Mouse (Mus musculus) gonadal fat pad, adult 2 months (tissue): ENCODE results near the gene Cbx5. TPM values are rescaled to one million over a fixed set of nuclear protein-coding genes. Genes with fewer than 3 reads are reported as not detected.
"Not testable (repeated sequence)": the region's sequence is repeated elsewhere in the genome, so short reads cannot be mapped to it uniquely, and the experiment has no call there.

Experiments used
- DNase-seq: peaks from one replicate; pipeline ENCODE4 v3.0.0-alpha.2; 2012; ENCODE audit warnings: low read depth
- polyA plus RNA-seq: library from polyadenylated mRNA; depleted of rRNA; stranded (reverse); fragments of >200 nt; gene quantifications from 2 replicates; pipeline ENCODE4 v1.2.3, GENCODE M21; 2012

Gene Cbx5
- polyA plus RNA-seq, 1 experiment: 33.3 TPM

DNA sequence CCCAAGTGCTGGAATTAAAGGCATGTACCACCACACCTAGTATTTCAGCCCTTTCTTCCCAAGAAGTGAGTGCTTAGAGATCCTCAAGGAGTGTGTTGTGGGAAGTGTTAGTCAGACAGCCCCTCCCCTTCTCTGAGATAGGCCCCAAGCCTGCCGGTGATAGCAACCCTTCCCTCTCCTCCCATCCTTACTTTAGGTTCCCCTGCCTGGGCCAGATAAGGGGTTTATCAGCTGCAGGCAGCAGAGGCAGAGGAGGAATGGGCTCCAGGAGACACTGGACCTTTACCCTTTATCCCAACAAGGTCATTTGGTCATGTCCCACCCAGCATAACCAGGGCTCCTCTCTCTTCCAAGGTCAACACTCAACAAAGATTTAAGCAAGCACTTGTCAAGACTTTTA lies 12.0 kb upstream of the Cbx5 start:
- no peak for DNase-seq

DNA sequence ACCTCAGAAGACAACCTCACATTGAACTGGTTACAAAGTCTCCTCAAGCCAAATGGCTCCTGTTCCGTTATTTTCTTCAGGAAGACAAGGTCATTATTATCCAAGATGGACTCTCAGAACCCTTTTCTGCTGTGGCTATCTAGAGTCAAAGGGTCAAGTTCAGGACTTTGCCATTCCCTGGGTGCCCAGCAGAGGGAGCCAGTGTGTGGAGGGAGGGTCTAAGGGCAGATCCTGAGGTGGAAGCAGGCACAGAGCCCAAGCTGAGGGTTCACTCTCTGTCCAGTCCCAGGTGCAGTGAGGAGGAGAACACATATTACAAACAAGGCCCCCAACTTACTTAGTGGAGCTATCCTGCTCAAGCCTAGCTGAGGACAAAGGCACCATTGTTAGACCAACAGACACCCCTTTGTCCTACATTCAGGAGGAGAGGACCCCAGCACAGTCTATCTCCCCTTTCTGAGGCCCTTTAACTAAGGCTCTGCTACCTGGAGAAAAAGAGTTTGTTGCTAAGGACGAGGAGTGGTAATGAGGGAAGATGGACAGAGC lies 10.7 kb upstream of the Cbx5 start:
- DNase-seq: no peak

DNA sequence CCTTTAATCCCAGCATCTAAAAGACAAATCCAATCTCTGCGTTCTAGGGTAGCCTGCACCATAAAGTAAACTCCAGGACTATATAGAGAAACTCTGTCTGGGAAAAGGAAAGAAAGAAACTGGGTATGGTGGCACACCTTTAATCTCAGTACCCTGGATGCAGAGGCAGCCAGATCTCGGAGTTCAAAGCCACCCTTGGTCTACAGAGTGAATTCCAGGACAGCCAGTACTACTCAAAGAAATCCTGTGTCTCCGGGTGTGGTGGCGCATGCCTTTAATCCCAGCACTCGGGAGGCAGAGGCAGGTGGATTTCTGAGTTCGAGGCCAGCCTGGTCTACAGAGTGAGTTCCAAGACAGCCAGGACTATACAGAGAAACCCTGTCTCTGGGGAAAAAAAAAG lies 9.9 kb upstream of the Cbx5 start:
- not testable (repeated sequence) for DNase-seq

DNA sequence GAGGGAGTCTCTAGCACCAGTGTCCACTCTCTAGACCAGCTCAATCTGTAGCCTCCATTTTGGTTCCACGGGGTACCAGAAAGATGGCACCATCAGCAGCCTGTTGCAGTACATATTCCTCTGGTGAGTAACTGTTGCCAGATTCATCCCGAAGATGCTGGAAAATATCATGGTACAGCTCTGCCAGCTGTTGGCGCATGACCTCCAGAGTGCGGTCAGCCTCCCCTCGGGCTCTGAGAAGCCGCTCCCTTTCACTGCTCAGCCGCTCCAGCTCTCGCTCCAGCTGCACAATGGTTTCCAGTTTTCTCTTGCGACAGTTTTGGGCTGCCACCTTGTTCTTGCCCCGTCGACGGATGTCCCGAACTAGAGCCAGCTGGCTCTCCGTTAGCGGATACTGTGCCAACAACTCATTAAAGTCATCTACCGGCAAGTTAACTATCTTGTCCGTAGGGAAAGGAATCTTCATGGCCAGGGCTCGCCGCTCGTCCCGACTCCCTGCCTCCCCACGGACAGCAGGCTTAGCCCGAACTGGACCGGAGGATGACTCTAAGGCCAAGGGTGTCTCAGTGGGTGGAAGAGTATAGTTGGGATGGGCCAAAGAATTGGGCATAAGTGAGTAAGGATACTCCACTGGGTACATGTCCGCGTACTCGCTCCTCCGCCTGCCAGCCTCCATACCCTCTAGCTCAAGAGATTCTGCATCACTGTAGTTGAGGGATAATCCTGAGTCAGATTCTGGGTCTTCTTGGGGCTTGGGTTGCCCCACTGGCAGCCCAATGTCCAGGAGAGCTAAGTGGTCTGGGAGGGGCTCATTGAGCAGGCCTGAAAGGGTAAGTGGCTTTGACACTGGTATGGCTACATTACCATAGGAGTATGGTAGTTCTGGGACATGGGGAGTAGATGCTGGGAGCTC lies 9.0 kb upstream of the Cbx5 start:
- peak; percentile 83 for DNase-seq

DNA sequence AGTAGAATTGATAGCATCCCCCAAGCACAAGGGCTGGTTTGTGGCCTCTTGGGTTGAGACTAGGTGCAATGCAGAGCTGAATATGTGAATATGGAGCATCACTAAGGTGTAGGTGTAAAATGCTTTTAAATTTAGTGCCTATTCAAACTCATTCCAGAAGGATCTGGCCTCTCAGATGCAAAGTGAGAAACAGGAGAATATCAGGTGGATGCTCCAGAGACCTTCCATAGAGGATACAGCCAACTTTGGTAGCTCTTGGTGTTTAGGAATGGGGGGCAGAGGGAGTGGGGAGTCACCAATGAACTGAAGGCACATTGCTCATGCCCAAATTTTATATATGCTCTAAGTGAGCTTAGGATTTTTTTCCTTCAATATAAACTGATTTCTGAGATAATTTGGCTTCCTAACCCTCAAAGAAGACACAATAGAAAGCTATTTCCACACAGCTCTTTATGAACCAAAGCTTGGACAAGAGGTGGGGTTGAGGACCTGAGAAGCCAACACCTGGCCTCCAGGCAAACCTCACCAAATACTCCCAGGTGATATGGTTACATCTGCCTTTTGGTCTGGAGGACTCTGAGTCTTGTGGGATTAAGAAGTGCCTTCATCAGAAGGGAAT lies 8.3 kb upstream of the Cbx5 start:
- no peak for DNase-seq

DNA sequence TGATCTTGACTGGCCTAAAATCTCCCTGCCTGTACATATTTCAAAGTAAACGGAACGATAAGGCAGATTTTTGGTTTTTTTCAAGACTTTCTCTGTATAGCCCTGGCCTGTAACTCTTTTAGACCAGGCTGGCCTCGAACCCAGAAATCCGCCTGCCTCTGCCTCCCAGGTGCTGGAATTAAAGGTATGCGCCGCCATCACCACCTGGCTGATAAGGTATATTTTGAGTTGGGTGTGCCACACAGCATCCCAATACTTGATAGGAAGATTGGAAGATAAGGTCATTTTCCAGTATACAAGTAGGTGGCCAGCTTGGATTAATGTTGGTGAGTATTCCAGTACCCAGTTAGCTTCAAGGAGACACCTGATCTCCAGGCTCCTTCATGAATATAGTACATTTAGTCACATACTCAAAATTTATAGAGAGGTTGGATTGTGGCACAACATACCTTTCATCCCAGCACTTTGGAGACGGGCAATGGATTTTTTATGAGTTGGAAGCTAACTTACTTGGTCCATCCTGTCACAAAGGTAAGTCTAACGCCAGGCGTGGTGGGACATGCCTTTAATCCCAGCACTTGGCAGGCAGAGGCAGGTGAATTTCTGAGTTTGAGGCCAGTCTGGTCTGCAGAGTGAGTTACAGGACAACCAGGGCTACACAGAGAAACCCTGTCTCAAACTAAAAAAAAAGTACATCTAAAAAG lies 7.6 kb upstream of the Cbx5 start:
- DNase-seq: no peak

DNA sequence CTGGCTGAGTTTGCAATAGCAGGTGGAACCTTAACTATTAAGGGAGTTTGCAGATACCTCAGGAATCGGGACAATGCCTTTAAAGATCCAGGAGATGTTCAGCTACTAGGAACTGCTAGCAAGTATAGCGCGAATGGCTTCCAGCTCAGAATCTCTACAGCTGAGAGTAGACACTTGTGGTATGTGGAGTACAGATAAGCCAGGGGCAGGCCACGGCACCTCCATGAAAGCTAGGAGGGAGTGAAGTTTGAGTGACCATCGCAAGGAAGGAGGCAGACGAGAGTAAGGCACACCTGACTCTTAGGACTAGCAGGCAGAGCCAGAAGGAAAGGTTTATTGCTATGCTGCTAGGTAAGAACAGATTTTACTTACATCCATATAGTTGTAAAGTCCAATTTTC lies 6.0 kb upstream of the Cbx5 start:
- DNase-seq: no peak

DNA sequence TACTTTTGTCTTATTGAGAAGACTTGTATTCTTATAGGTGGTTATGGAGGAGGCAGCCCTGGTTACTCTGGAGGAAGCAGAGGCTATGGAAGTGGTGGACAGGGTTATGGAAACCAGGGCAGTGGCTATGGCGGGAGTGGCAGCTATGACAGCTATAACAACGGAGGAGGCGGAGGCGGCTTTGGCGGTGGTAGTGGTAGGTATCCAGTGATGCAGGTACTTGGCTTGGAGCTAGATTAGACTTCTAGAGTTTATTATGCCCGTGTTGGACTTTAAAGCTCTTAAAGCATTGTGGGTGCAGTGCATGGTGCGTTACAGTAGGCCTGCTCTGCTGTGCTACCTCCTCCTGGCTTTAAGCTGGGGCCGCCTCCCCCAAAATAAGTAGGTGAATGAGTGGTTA lies 3.3 kb upstream of the Cbx5 start:
- DNase-seq: no peak

DNA sequence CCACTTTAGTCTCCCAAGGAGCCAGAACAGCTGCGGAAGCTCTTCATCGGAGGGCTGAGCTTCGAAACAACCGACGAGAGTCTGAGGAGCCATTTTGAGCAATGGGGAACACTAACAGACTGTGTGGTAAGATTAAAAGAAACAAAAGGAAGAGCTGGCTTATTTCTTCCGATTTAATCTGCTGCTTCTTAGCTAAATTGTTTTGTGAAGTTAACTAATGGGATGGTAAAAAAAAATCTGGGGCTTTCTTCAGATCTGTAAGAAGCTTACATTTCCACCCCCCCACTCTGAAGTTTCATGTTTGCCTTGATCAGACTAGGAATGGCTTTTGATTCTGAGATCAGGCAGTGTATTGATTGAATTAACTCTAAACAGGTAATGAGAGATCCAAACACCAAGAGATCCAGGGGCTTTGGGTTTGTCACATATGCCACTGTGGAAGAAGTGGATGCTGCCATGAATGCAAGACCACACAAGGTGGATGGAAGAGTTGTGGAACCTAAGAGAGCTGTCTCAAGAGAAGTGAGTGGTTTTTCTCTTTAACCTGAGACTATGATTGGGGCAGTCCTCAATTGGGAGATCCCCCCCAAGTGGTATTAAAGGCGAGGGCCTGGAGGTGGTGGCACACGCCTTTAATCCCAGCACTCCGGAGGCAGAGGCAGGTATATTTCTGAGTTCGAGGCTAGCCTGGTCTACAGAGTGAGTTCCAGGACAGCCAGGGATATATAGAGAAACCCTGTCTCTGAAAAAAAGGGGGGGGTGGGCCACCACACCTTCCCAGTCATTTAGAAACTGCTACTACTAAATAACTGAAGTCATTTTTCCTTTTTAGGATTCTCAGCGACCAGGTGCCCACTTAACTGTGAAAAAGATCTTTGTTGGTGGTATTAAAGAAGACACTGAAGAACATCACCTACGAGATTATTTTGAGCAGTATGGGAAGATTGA lies 1.7 kb upstream of the Cbx5 start:
- not testable (repeated sequence) for DNase-seq

DNA sequence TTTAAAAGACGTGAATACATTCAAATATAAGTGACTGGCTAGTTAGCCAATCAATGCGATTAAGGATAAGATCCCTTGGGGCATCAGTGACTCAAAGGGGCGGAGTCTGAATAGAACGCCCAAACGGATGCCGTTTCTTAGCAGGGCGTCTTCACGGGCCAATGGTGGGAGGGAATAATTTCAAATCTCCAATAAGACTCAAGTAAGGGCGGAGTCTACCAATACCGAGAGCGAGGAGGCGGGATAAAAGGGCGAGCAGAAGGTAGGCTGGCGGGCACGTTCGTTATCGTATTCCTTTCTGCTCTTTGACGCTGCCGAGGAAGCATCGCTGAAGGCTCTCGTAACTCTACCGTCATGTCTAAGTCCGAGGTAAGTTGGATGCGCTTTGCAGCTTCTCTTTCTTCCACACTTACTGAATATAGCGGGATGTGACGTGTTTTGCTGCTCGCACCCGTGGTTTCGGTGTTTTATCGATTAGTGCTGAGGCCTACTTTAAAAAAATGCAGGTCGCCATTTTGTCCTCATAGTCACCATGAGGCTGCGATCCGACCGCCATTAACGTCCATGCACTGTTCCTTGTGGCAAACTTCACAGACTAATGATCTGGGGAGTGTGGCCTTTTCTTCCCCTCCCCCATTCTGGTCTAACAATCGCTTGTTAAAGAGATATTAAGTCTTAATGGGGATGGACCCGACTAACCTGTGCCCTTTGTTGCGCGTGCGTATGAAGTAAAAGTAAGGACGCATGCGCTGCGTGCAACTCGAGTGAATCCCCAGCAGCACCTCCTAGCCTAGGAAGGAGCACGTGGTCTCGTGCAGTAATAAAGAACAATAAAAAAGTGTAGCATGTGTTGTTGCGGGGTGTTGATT lies 778 bp upstream of the Cbx5 start, which contains the start of gene Hnrnpa1:
Gene Hnrnpa1 (plus strand): TSS at position 273 of the 869 bp plus-strand sequence.
- DNase-seq: peak; percentile 90

DNA sequence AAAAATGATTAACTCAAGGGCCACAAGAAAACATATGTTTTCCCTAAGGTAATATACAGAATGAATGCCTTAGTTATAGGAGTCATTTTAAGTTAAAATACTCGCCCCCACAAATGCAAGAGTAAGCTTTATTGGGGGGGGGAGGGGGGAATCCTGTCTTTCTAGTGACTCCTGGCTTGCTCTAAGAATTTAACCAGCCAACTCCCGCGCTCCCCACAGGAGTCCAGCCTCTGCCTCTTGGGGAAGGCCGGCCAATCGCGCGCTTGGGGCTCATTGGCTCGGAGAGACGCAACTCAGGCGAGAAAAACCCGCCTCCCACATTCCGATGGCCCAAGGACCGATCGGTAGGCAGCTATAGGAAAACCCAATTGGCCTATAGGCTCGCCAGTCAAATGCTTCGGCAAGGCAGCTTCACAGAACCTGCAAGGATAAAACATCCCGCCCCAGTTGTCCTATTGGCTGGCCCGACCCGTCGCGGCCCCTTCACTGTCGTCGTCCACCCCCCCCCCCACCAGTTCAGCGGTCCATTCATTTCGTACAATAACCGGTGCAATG lies 409 bp downstream of the Cbx5 start:
- DNase-seq: peak; percentile 74

DNA sequence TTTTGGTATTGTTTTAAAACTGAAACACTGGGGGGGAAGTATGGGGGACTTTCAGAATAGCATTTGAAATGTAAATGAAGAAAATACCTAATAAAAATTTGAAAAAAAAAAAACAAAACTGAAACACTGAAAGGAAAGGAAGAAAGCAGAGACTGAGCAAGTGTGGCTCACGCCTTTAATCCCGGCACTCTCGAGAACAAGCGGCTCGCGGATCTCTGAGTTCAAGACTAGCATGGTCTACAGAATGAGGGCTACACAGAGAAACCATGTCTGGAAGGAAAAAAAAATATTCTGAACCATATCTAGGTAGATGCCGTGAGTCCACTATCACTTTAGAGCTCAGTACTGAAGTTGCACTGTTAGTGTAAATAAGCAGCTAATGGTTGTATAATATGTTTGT lies 2.3 kb downstream of the Cbx5 start:
- DNase-seq: no peak

DNA sequence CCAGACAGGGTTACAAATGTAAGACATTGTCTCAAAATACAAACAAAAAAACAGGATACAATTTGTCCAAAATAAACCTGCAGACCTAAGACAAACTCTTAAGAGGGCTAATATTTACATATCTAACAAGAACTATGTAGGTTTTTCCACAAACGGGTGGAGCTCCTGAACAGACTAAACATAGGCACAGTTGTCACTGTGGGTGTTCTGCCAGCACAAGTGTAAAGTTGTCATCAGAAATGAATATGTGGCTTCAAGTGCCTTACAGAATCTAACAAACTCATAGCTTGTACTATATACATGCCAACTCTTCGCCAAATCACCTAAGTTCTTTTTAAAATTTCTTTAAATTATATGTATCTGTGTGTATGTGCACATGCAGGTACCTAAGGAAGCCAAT lies 6.5 kb downstream of the Cbx5 start:
- no peak for DNase-seq

DNA sequence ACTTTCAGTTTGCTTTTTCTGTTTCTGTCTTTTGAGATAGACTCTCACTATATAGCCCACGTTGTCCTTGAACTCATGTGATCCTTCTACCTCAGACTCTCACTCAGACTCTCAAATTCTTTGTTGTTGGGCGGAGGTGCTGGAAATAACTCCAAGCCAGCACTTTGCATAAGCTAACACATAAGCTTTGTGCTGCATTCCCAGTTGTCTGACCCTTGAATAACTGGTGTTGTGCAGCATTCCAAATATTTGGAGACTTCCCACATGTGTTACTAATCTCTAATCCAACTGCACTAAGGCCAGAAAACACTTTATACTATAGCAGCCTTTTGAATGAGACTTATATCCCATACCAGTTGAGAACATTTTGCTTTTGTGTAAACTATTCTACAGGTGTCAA lies 10.7 kb downstream of the Cbx5 start:
- DNase-seq: no peak

DNA sequence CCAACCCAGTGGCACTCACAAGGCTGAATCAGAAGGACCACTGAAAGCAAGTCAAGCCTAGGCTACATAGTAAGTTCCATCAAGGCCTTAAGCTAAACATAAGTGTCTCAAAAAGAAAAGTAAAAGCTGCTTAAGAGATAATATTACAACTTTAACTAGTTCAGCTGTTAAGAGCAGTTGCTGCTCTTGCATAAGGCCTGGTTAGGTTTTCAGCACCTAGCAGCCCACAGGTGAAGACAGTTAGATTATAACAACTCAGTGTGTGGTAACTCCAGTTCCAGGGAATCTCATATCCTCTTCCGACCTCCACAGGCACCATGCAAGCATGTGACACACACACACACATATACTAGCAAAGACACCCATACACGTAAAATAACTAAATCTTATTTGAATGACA lies 12.0 kb downstream of the Cbx5 start:
- no peak for DNase-seq

DNA sequence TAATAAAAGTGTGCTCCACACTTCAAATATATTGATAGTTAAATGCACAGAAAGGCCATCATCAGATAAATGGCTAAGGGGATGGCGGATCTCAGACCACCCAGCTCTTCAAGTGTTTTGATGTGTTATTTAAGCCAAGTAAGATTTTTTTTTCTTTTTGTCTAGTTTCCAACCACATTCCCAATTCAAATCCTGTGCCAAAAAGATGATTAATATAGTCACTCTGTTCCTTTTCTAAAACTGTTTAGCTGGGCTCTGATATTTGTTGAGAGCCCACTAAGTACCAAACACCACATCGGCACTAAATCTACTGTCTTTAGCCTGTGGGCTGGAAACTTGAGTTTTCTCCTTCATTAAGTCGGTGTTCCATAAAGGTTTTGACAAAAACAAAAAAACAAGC lies 12.6 kb downstream of the Cbx5 start:
- DNase-seq: no peak

DNA sequence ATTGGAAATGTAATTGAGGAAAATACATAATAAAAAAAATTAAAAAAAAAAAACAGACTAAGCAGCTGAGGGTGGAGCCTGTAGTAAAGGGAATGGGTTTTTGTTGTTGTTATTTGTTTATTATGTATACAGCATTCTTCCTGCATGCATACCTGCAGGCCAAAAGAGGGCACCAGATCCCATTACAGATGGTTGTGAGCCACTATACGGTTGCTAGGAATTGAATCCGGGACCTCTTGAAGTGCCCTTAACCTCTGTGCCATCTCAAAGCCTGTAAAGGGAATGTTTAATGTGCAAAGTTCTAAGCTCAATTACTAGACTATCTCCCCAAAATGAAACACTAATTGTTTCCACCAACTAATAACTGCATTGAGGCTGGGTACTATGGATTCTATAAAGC lies 15.5 kb downstream of the Cbx5 start:
- no peak for DNase-seq

DNA sequence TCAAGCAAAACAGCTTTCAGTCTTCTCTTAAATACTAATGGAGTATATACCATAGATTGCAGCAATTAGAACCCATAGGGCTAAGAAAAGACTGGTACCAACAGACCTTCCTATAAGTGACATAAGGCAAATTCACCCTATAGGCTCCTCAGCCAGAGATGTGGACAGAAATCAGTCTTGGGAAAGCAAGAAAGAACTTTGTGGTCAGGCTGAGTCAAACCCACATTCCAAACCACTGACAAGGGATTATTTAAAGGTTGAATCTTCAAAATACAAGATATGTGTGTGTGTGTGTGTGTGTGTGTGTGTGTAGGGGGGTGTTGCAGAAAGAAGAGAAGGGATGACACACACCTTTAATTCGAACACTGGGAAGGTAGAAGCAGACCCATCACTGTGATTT lies 18.2 kb downstream of the Cbx5 start:
- DNase-seq: no peak

DNA sequence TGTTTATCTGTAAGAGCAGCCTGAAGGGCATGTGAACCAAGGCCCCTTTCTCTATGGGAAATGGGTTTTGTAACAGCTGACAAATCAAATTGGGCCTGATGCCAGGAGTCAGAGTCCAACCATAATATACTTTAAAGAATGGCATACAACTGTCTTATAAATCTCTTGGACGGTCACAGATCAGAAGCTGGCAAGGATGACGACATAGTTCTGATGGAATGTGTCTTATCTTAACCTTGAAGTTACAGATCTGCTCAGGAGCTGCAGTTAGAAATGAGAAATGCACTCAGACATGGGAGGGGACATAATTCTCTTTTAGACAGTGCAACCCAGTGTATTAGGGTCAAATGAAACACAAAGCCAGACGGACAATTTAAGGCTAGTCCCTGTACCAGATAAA lies 18.8 kb downstream of the Cbx5 start:
- DNase-seq: no peak

DNA sequence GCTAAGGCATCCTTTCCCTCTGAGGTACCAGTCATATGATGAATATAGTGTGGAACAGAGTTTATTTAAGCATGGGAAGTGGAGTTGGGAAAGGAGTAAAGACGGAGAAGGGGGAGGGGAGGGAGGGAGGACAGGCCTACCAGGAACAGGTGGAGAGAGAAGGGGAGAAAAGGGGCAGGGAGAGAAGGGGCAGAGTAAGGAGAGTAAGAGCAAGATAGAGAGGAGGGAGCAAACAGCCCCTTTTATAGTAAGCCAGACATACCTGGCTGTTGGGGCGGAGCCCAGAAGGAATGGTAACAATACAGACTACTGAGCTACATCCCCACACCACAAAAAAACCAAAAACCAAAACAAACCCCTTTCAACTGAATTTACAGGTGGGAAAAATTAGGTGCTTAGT lies 23.6 kb downstream of the Cbx5 start:
- DNase-seq: no peak
